Mouse (Mus musculus) c-Kit-negative CD71-positive TER-119-positive erythroid progenitor cells, embryonic 14.5 days (primary cell): ENCODE data around the gene Catip.
"Not testable (repeated sequence)": the region's sequence is repeated elsewhere in the genome, so short reads cannot be mapped to it uniquely, and the experiment has no call there.

ENCODE experiments used
- DNase-seq: peaks from one replicate; pipeline ENCODE4 v3.0.0-alpha.2; 2013; ENCODE audit warnings: low read depth, low spot score

Catip gene

DNA sequence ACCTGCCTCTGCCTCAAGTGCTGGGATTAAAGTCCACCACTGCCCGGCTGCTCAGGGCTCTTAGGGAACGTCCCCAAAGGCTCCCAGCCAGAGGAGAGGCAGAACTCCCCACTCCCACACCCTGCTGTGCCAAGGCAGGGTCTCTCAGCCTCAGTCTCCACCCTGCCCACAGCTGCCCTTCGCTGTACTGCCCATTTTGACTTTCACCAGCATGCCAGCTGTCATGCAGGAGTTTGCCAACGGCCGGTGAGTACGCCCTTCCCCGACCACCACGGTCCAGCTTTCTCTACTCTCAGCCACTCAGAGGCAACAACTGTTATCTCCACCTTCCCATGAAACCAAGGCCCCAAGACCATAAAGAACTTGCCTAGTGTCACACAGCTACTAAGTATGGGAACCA lies 22.6 kb downstream of the Catip start:
- DNase-seq = no peak

- no peak for DNase-seq
Observed at GRCm38 (mm10) chr1:74385064-74385463, 23.2 kb downstream of the Catip start.

DNA sequence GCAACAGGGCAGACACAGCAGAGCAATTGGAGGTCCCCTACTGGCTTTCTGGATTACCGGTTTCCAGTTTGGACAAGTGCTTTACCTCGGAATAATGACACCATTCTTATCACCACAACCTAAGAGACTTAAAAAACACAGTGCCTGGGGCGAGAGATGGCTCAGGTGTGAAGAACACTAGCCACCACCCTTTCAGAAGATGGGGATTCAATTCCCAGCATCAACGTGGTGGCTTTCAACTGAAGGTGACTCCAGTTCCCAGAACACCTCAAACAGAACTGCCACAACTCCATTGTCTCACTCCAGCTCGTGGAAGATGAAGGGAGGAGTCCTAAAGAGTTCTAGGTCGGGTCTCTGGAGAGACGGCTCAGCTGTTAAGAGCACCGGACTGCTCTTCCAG lies 23.6 kb downstream of the Catip start:
- no peak for DNase-seq

- no peak for DNase-seq
Observed at GRCm38 (mm10) chr1:74386363-74386713, 24.4 kb downstream of the Catip start.

DNA sequence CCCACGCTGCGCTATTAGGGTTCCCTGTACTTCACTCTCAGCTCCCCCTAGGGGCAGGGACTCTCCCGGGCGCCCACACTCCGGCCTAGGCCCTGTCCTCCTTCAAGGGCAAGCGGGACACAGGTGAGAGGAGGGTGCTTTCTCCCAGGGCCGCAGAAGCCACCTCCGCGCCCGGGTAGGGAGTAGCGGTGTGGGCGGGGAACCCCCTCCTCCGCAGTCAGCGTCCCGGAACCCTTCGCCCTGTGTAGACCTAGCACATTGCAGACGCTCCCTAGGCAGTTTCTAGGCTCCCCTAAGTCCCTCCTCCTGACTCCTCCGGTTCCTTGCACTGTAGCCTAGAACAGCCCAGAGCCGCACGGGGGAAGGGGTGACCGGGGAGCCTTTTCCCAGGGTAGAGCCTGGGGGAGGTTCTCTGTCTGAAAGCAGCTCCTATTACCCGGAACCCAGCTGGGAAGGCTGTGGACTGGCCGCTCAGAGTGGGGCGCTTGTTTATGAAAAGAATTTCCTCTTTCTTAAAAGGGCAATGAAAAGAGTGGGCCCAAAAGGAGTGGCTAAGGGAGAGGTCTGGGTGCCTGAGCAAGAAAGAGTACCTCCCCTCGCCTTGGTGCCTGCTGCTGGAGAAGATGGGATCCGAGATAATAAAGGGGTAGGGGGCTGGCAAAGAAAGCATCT lies 24.9 kb downstream of the Catip start:
- peak; percentile 78 for DNase-seq

DNA sequence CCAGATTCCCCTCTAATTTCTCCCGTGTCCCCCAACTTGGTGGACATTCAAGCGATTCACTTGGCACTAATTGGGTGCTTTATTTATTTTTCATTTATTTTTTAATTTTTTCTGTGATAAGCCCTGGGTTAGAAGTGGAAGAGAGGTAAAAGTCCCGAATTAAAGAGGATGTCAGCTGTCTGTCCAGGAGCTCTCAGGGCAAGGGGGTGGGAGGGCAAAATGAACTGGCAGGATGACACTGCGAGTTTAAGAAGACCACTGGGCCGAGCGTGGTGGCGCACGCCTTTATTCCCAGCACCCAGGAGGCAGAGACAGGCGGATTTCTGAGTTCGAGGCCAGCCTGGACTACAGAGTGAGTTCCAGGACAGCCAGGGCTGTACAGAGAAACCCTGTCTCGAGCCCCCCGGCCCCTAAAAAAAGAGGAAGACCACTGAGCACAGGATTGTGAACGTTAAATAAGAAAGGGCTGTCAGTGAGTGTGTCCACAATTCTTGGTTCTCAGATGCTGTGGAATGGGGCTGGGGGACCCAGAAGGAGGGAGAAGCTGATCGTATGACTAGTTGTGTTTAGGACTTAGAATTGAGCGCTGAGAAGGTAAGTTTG lies 25.6 kb downstream of the Catip start:
- DNase-seq = no peak

GRCm38 (mm10) chr1:74388398-74388920 lies 26.6 kb downstream of the Catip start:
- DNase-seq = no peak

DNA sequence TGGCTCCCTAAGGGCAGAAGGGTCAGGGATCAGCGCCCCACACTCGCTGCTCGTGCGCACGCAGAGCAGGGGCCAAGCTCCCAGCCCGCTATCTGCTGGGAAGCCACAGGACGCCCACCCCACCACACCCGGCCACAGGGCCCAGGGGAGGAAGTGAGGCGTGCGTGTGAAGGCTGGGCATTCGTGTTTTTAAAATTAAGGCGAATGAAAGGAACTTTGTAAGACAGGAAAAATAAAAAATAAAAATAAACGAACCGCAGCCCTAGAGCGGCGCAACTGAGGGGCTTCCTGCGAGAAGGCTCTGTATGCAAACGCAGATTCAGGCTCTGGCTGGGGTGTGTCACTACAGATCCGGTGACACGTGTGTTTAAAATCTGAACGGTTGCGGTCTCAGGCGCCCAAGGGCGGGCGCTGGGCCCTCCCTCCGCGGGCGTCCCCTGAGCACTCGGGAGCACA lies 28.0 kb downstream of the Catip start:
- DNase-seq = no peak

DNA sequence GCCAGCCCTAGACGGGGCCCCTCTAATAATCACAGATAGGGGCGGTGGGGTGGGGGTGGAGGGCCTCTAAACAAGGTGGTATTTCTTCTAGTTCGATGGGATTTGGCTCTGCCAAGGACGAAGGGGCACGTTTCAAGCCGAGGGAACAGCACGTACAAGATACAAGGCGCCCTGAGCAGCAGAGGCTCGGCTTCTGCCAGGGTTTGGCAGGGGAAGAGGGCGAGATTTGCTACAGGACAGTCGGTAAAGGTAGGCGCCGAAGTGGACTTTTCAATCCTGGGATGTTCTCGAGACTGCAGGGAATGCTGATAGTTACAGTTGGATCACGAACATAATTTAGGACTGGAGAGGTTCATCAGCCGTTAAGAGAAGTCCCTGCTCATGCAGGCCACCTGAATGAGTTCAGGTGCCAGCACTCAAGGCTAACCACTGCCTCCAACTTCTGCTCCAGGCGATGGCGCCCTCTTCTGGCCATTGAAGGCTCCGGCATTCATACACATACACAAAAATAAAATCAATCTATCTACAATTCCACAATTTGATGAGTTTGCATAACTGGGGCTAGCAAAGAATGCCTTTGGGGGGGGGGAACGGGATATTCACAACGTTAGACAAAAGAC lies 28.5 kb downstream of the Catip start:
- DNase-seq = peak; percentile 80

GRCm38 (mm10) chr1:74390924-74391748 lies 29.2 kb downstream of the Catip start, which contains the start of gene Ctdsp1:
TSS of gene Ctdsp1 (plus strand) at chr1:74391509.
- DNase-seq = peak; percentile 76

DNA sequence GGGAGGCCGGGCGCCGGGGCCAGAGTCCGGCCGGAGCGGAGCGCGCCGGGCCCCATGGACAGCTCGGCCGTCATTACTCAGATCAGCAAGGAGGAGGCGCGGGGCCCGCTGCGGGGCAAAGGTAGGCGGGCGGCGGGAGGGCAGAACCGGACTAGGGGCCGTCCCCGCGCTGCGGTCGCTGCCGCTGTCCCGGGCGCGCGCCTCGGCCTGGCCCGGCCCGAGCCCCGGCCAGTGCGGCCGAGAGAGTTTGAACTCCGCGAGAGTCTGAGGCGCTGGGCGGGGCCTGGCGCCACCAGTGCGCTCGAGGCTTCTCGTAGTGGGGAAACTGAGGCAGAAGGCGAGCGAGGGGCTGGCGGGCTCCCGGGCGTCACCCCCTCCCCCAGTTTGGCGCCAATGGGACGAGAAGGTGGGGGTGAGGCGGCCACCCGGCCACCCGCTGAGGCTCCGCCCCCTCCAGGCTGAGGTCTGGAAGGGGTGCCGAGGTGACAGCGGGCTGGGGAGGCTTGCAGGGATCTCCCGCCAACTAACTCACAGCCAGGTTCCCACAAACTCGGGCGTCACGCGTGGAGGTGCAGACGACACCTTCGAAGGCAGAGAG lies 30.0 kb downstream of the Catip start:
- peak; percentile 54 for DNase-seq

GRCm38 (mm10) chr1:74392446-74392994 lies 30.6 kb downstream of the Catip start:
- no peak for DNase-seq

DNA sequence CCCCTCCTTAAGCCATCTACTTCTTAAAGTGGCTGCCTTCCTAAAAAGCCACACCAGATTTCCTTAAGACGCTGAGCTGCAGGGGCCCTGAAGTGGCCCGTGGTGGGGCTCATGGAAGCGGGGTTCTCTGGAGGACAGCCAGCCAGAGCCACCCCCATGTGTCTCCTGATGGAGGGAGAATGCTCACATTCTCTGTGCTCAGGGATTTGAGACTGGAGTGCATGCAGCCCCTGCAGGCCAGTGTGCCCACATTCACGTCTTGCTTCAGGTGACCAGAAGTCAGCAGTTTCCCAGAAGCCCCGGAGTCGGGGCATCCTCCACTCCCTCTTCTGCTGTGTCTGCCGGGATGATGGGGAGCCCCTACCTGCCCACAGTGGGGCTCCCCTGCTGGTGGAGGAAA lies 31.1 kb downstream of the Catip start:
- DNase-seq = no peak

GRCm38 (mm10) chr1:74393697-74394096 lies 31.8 kb downstream of the Catip start:
- DNase-seq = no peak

DNA sequence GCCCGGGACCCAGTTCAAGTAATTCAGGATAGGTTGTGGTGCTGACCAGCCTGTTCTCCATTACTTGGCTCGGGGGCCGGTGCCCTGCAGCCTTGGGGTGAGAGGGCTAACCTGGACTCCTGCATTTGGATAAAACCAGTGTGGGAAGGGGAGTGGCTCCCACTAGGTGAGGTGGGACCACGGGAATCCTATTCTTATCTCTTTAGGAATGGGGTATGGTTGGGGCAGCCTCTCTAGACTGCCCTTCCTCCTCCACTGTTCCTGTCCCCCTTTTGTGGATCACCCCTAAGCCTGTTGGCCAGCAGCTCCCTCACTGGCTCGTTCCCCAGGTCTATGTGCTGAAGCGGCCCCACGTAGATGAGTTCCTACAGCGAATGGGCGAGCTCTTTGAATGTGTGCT lies 32.4 kb downstream of the Catip start:
- DNase-seq = no peak

- no peak for DNase-seq
Observed at GRCm38 (mm10) chr1:74394858-74395257, 33.0 kb downstream of the Catip start.

- no peak for DNase-seq
Observed at GRCm38 (mm10) chr1:74395290-74395689, 33.4 kb downstream of the Catip start.

DNA sequence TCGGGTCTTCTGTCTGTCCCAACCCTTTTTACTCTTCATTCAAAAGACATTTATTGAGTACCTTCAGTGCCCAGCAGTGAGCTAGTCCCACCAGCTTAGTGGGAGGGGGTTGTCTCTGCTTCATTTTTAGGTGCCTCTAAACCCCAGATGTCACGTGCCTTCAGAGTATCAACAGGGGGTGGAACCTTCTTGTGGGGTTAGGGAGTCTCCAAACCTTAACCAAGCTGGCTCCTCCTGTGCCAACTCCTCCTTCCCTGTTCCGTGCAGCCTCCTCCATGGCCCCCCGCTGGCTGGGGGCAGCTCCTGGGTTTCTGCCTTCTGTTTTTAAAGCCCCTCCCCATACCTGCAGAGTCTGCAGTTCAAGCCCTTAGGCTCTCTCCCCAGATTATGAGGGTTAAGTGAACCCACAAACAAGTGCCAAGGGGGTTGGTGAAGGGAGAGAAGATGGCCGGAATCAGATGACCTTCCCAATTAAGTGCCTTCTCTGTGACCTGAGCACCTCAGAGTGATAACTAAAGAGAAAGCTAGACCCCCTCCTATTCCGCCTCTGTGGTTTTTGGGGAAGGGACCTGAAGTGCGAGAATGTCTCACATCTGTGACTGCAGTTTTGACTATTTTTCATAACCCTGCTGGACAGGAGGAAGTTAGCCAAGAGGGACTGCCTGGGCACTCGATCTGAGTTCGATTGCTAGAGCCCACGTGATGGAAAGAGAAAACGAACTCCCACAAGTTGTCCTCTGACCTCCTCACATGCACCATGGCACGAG lies 34.7 kb downstream of the Catip start:
- DNase-seq = not testable (repeated sequence)

GRCm38 (mm10) chr1:74397268-74397918 lies 35.5 kb downstream of the Catip start:
- peak; percentile 95 for DNase-seq

GRCm38 (mm10) chr1:74397919-74398451 lies 36.1 kb downstream of the Catip start:
- DNase-seq = peak; percentile 59
